Mouse (Mus musculus) adrenal gland, adult 8-10 months (tissue): ENCODE measurements around the gene Arl6ip6. TPM values are rescaled to one million over a fixed set of nuclear protein-coding genes. Genes with fewer than 3 reads are reported as not detected.

Source experiments
- DNase-seq: peaks from one replicate; pipeline ENCODE4 v3.0.0; 2022
- total RNA-seq, 4 experiments: library from RNA; stranded (reverse); gene quantifications; 2 replicates each; pipeline ENCODE4 v1.2.4; 2022

Arl6ip6 gene
- total RNA-seq: 10 to 100 TPM; 19.2 to 27.1 (median 21.4) TPM

GRCm38 (mm10) chr2:53191523-53192220 is at the start of gene Arl6ip6:
Arl6ip6 (plus strand) TSS chr2:53191726.
- peak; percentile 96 for DNase-seq

GRCm38 (mm10) chr2:53146852-53147251 is 44.7 kb upstream of the Arl6ip6 start:
- no peak for DNase-seq

DNA sequence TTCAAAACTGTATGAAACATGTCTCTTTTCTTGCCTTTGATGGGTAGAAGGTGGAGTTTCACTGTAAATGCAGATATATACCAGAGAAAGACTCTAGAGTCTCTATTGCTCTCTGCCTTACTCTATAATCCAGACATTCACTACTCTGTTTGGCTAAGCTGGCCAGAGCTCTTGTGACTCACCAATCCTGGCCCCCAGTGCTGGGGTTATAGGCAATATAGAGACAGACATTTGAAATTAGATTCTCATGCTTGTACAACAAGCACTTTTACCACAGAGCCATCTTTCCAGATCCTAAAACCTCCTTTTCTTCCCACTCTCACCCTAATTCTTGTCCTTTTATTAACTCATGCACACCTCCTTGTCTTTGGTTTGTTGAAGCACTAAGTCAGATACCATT is 17.6 kb upstream of the Arl6ip6 start:
- no peak for DNase-seq

DNA sequence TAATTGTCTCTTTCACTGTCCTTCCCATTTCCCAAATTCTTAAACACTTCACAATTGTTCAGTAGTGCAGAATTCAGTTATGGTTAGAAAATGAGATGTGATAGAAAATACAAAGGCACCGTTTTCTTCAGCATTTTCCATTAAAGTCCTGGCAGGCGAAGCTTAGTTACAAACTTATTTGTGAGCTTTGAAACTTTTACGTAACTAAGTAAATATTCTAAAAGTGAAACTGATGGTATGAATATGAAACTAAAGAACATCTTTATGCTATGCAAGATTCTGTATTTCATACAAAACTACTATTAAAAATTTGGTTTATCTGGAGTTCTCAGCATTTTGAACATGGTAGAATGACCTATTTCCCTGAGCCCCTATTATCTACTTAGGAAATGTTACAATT is 12.6 kb upstream of the Arl6ip6 start:
- DNase-seq: no peak

DNA sequence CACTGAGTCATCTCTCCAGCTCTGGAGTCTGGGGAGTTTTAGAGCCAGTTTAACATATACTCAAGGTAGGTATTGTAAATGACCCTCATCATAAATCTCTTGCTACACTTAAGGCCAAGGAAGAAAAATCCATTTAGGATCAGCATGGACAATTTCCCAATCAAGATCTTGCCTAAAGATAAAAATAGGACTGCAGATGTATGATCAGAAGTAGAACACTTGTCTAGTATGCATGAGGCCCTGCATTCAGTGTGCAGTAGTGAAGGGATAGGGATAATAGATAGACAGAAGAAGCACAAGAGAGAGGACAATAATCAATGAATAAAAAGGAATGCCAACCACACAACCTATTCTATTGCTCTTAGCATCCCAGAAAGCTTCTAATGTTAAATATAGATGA is 11.7 kb upstream of the Arl6ip6 start:
- no peak for DNase-seq

DNA sequence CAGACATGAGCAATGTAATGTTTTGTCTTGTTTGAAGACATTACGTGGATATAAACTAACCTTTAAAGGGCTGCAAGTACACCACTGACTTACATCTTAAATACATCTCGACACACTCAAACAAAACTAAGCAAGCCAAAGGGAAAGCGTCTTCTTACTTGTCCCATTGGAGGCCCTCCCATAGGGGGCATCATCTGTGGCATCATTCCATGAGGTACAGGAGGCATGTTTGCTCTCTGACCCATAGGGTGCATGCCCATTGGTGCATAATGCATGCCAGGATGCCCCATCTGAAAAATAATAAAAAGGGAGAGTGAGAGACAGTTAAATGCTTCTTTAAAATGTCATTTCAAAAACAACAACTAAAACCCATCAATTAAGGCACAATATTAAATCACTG is 1.7 kb upstream of the Arl6ip6 start:
- no peak for DNase-seq

- DNase-seq: peak; percentile 99
These were observed 628 bp upstream of the Arl6ip6 start, which contains the start of gene Prpf40a for GRCm38 (mm10) chr2:53190684-53191511. Prpf40a (minus strand) TSS chr2:53191284.

DNA sequence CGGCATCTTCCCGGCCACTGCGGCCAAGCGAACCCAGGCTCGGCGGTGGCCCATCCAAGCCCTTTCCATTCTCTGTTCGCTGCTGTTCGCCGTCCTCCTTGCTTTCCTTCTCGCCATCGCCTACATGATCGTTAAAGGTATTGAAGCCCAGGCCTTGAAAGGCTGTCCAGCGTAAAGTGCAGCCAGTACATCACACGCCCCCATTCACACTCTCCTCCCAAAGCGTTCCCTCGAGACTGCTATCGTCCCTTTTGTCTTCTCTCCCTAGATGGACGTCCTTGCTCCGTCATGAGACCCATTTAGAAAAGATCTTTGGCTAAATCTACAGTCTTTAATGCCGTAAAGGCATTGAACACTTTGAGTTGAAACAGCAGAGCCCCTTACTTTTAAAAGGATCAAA is 860 bp downstream of the Arl6ip6 start:
- DNase-seq: no peak

DNA sequence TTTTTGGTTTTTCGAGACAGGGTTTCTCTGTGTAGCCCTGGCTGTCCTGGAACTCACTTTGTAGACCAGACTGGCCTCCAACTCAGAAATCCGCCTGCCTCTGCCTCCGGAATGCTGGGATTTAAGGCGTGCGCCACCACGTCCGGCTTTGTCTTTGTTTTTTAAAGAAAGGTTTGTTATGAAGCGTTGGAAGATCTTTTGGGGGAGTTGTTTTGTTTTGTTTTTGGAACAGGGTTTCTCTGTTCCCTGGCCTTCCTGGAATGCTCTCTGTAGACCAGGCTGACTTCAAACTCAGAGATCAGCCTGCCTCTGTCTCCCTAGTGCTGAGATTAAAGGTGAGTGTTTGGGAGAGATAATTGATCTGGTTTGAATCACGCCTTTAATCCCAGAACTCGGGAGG is 4.9 kb downstream of the Arl6ip6 start:
- DNase-seq: no peak

DNA sequence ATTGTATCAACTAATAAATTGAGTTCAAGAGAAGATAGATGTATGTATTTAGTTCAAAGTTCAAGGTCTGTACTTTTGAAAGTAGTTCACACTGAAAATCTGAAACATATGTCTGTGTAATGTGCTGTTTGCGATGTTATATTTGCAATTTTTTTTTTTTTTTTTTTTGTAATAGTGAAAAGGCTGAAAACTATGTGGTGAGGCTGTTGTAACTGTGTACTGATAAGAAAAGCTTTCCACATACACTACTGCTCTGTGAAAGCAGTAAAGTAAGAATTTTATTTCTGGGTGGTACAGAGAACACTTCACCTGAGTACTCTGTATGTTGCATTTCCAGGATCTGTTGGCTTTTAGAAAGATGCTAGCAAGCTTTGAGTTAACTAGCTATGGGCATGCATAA is 7.7 kb downstream of the Arl6ip6 start:
- no peak for DNase-seq

- peak; percentile 70 for DNase-seq
These were observed 8.8 kb downstream of the Arl6ip6 start for GRCm38 (mm10) chr2:53200164-53200885.

DNA sequence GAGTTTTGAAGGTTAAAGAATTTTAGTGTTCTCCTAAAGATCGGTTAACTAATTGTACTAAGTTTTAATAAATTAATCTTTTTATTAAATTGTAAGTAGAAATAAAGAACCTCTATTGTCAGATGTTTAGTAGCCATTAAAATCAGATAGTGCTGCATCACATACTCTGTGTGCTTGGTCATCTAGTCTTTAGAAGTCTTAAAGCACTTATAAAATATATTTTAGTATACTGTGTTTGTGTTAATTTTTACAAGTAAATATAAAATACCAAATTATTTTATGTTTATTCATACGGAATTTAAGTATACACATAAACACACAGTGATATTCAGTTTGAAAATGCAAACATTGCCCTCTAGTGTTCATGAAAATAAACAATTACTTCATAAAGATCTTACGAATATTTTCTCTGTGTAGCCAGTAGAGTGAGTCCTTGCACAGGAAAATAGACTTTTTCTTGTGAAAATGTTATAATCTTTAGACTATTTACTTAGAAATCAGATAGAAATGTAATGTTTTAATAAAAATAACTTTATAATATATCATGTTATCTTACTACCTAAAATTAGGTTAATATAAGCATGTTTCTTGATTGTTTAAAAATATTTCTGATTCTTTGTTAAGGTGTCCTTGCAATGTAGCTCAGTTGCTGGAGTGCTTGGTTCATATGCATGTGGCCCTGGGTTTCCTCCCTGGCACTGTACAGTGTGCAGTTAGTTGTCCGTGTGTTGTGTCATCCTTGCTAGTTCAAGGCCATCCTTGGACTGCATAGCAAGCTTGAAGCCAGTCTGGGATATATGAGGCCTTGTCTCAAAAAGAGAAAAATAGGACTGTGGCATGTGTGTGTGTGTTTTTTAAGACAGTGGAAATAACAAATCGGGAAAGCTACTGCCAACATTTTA is 13.1 kb downstream of the Arl6ip6 start:
- DNase-seq: peak; percentile 65

GRCm38 (mm10) chr2:53206749-53207148 is 15.2 kb downstream of the Arl6ip6 start:
- no peak for DNase-seq

GRCm38 (mm10) chr2:53213493-53213892 is 22.0 kb downstream of the Arl6ip6 start:
- no peak for DNase-seq

- no peak for DNase-seq
These were observed 30.7 kb downstream of the Arl6ip6 start for GRCm38 (mm10) chr2:53222242-53222641.

DNA sequence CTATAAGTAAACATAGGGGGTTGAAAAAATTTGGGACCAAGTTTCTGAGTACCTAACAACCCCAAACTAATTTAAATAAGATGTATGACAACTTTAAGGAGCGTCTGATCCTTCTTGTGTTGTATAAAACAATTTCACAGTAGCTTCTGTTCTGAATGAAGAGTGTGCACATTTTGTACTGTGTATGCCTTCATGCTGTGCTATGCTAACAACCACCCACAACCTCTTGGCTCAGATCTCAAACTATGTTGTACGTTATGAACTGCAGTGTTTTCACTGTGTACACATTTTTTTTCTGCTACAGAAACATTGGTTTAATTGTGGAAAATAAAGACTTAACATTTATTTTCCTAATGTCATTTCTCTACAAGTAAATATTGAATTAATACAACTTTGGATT is 65.5 kb downstream of the Arl6ip6 start:
- DNase-seq: no peak

Other genes with a start within 250 kb of the Arl6ip6 start
- gene Prpf40a, start 442 bp upstream of the Arl6ip6 start, total RNA-seq: 10 to 100 TPM; 76.1 to 81.2 (median 76.7) TPM